Mouse (Mus musculus): ENCODE data around the gene Skap1.
"Not testable (repeated sequence)": the region's sequence is repeated elsewhere in the genome, so short reads cannot be mapped to it uniquely, and the experiment has no call there.

Gene Skap1

DNA sequence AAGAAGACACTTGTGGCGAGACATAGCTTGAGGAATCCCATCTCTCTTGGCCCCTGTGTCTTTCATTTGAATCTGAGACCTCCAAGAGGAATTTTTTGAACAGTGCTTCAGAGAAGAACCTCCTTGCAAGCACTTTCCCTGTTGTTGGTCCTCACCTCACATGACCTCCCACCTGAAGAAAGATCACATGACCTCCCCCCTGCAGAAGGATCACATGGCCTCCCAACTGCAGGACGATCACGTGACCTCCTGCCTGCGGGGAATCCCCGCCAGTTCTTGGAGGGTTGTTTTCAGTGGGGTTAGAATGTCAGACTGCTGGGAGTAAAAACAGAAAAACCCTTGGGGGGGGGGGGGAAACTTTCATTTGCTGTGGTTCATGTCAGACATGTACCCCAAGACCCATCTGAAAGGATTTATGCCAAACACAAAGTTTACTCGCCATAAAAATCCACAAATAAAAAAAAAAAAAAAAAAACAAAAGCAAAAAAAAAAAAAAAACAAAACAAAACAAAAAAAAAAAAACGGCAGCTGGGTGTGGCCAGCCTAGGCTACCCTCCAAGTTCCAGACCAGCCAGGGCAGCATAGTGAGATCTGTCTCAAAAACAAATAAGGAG lies 232.6 kb downstream of the Skap1 start:
- DNase-seq (ENCODE audit: low spot score): no peak

DNA sequence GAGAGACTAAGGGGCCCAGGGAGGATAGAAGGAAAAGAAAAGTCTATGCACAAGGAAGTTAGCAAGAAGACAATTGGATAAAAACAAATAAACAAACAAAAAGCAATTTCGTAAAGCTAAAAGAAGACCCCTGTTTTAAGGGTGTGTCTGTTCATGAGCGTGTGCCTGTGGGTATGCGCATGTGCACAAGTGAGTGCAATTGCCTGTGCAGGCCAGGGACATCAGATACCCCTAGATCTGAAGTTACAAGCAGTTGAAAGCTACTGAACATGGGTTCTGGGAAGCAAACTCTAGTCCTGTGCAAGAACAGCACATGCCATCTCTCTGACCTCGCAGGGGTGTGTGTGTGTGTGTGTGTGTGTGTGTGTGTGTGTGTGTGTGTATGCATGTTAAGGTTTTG lies 233.1 kb downstream of the Skap1 start:
- DNase-seq (ENCODE audit: low spot score): no peak

DNA sequence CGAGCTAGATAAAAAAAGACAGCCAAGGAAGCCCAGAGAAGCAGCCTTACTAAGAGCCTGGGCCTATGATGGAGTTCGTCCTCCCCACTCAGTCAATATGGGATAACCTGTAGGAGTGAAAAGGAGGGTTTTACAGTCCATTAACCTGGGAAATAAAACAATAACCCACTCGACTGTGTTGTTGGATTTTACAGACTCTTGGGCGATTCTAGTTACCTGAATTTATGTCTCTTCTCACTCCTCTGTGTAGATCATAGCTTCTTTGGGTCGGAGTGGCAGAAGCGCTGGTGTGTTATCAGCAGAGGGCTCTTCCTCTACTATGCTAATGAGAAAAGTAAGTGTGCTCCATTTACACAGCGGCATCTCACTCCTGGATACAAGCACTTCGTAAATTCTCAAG lies 239.4 kb downstream of the Skap1 start:
- DNase-seq (ENCODE audit: low spot score): no peak

DNA sequence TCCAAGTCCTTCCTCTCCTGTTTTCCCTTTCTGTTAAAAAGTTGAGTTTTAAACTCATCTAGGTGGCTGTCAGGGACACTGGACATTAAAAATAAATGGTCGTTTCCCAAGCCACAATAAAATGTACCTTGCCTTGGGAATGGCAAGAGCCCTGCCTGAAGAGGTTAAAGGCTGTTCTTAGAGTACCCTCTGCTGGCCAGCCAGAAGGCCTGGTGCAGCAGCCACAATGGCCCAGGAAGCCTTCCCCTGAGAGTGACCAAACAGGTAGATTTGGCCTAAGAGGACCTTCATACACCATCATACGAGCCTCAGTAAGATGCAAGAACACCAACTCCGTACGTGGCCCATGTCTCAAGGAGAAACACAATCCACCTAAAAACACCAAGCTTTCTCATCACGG lies 246.9 kb downstream of the Skap1 start:
- no peak for DNase-seq (ENCODE audit: low spot score)

DNA sequence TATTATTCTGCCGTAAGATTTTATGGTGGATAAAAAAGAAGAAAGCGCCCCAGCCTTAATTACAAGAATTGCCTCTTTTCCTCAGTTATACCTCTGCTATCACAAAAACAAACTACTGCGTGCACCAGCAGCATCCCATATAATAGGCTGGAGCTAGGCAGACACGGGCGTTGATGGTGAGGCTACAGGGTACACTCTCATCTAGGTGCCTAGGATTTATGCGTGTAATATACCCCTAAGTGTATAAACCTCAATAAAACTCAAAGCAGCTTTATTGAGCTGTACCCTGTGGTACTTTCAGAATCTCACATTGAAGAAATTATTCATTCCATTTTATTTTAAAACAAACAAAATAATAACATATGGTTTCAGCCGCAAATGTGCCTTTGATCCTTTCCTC lies 247.3 kb downstream of the Skap1 start:
- no peak for DNase-seq (ENCODE audit: low spot score)

DNA sequence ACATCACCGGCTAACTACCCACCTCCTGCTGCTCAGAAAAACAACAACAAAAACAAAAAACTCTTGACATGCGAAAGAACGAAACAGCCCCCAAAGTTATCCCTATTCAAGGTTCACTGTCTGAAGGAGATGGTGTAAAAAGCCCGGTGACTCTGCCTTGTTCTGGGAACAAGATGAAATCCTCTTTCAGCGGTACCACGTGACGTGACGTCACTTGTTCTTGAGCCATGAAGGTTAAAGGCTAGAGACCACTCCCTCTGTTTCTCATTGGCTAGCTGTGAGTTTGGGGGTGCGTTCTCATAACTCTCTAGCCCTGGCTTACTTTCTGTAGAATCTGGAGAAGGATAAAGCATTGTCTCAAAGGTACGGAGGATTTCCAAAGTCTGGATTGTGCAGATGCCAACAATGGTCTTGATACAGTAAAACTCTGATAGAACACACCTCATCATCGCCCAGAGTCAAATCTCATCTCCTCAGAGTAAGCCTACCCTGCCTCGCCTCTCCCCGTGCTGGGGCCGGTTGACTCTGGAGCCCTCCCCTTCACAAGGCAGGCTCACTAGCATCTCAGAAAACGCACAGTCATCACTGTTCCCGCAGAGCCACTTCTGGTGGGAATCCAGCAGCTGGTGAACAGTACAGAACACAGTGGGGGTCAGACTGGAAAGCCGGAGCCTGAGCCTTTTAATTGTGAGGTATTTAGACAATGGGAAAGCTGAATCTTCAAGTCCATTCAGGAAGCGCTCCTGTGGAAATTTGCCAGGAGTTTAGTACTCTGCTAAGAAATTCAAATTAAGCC lies 249.0 kb downstream of the Skap1 start:
- DNase-seq (ENCODE audit: low spot score): no peak

DNA sequence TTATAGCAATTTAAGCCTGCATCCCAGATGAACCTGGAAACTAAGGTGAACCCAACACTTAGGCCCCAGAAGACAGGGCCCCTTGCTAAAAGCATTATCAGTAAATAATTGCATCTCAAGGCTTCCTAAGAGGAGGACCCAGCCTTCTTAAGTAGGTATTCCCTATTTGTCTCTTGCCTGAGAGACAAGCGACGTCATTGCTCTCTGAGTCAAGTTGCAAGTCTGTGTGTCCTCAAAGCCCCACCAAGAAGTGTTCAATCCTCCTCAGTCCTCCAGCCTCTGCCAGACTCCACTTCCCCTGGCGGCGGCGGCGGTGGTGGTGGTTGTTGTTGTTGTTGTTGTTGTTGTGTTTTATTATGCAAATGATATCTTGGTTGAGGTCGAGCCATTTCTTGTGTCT lies 249.6 kb downstream of the Skap1 start:
- DNase-seq (ENCODE audit: low spot score): no peak

DNA sequence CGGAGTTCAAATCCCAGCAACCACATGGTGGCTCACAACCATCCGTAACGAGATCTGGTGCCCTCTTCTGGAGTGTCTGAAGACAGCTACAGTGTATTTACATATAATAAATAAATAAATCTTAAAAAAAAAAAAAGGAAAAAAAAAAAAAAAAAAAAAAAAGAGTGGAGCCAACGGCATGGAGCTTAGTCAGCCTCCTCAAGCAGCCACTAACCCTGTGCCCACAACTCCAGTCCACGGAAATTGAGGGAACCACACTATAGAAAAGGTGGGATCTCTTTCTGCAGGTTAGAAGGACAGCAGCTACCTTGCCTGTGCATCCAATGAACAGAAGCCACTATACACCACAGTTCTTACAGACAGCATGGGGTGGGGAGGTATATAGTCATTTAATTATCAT lies 250.8 kb downstream of the Skap1 start:
- not testable (repeated sequence) for DNase-seq (ENCODE audit: low spot score)

DNA sequence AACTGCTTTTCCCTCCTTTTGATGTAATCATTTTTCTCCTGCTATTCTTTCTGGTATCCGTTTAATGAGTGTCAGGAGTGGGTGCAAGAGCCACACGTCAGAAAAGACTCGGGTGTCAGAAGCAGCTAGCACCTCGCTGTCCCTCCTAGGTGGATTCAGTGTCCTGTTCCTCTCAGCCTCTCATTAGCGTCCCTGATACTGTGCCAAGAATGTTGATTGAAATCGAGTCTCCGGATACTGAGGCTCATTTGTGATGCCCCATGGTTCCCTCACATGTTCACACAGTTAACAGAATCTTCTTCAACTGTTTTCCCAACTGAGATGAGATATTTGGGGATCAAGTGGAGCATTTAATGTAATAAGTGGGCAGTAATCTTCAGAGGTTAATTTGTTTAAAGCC lies 254.2 kb downstream of the Skap1 start:
- DNase-seq (ENCODE audit: low spot score): no peak

DNA sequence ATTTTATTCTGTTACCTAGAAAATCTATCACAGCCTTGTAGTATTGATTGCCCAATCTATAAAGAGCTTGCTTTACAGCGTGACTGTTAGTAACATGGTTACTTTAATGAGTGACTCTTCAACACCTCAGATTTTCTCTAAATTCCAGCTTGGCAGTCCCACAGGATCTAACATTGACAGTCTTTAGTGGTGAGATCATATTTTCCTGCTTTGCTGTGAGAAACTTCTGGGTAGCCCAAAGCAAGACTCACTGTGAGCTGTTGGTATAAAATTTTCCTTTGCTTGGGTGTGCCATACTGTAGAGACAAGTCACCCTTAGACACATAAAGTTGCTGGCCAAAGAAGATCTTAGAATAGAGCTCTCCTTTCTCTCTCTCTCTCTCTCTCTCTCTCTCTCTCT lies 261.4 kb downstream of the Skap1 start:
- no peak for DNase-seq (ENCODE audit: low spot score)

DNA sequence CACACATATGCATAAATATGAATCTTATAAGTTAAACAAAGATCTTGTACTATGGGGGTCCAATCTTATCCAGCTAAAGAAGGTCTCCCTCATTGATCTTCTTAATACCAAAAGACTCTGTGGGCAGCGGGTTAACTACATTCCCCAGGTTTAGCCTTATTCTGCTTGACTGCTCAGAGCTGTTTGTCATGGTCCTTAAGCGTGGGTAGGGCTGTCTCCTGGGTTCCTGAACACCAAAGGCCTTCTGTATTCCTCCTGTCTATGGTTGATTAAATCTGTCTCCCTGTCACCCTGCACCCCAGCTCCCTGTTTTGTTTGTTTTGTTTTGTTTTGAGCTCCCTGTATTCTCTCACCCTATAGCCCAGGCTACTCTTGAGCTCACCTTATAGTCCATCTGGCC lies 264.2 kb downstream of the Skap1 start:
- no peak for DNase-seq (ENCODE audit: low spot score)

DNA sequence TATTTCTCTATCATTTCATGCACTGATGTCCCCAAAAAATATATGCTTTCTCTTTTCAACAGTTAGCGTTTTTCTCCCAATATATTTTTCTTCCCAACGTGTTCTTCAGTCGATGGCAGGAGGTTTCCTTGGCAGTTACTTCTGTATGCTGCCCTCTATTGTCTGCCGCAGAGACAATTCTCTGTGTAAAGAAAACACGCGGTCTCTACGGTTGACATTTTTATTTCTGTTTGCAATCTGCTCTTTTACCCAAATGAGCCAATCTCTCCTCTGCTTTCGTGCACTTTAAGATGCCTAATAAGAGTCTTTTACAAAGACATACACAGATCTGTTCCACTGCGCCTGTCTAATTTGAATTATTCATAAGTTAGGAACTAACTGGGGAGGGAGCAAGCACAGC lies 265.1 kb downstream of the Skap1 start:
- no peak for DNase-seq (ENCODE audit: low spot score)

DNA sequence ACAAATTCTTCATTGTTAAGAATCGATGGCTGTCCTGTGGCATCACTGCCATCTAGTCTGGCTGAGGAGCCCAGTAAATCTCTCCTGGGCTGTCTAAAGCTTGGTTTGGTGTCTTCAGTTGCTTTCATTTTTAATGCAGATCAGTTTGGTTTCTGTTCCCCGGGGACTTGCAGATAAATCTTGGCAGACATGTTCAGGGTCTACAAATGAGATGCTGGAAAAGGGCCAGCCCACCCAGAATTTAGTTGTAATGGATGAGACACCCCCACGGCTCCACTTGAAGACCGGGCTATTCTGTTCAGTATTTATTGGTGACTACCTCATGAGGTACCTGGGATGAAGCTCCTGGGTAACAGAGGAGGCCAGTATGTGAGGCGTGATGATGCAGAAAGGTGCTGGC lies 265.9 kb downstream of the Skap1 start:
- no peak for DNase-seq (ENCODE audit: low spot score)

DNA sequence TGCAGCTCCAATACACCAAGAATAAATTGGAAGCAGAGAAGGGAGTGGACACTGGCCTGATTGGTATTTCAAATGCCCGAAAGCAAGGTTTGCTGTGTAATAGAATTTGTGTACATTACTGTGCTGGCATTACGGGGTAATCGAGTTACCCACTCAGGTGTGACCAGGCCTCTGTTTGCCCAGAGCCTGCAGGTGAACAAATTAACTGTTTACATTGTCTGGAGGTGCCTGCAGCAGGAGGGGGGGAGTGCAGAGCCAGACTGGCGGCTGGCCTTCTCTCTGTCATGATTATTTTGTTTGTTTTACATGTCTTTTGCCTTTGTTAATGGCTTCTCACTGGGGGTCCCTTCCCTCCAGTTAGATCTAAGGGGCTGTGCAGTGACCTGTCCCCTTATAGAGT lies 268.3 kb downstream of the Skap1 start:
- no peak for DNase-seq (ENCODE audit: low spot score)

DNA sequence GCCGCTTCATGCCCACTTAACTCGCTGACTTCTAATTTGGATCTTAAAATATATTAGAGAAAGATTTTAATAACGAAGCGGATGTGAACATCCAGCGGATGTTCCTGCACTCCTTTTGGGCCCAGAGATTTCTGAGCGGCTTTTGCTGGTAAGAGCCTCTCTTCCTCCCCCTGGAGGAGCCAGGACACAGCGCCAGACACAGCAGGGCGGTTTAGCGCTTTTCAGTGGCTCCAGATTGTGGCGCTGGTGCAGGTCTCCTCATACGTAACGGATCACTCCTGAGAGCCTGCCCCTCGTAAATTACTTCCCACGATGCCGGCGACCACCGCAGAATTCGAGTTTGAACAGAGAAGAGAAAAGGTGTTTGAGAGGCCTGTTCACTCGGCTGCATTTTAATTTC lies 271.5 kb downstream of the Skap1 start:
- peak; percentile 66 for DNase-seq (ENCODE audit: low spot score)

DNA sequence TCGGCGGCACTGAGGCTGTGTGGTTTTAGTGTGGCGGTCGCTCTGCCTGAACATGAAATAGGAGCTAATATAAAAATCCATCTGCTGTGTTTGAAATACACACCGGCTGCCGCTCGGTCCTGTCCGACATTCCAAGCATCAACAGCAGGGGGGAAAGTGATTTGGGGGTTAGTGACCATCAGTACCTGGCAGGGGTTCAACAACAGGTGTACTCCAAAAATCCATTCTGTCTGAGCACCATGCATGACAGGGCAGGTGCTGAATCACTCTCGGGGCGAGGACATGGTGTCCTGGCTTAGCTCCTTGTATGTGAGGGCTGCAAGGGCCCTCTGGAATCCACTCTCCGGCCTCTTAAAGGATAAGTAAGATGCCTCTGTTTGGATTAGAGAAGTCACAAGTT lies 272.0 kb downstream of the Skap1 start:
- no peak for DNase-seq (ENCODE audit: low spot score)

DNA sequence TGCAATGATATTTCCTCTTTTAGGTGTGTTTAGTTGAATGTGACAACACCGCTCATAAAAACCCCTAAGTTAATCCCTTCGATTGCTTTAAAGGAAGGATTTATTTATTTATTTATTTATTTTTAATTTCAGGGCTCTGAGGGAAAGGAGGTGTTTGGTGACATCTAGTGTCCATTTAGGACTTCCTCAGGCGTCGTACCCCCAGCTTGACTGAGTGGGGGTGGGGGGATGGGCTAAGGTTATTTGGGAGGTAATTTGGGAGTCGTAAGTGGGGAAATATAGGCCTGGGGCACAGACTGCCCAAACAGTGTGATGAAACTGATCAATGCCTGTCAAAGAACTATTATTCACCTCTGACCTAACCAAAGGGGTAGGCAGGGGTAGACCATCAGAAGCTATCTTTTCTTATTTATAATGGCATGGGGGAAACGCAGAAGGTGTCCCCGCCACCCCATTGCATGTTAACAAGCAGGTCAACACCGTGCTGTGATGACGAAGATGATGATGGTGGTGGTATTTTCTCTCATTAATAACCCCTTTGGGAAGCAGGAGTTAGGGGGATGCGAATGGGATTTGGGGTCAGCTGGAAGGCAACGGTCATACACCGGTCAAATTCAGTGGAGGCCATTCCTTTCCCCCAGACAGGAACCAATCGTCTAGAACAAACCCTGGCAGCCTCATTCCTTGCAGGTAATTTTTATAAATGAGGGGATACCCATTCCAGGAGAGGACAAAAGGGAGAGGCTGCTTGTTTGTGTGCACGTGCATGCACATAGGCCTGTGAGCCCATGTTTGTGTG lies 273.5 kb downstream of the Skap1 start:
- no peak for DNase-seq (ENCODE audit: low spot score)

DNA sequence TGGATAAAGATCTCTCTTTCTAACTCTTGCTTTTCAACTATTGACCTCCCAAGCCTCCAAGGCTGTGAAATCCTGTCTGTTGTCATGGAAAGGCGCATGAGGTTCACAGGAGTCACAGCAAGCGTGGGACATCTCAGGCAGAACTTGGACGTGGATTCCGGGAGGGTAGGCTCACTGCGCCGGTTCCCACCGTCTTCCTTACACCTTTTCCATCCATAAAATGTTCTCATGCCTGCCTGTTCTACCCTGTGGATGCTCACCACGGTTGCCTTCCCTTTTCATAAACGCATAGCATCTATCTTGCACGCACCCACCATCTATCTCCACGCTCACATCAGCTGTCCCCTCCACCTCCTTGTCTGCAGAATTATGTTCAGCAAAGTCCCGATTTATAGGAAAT lies 276.4 kb downstream of the Skap1 start:
- no peak for DNase-seq (ENCODE audit: low spot score)

DNA sequence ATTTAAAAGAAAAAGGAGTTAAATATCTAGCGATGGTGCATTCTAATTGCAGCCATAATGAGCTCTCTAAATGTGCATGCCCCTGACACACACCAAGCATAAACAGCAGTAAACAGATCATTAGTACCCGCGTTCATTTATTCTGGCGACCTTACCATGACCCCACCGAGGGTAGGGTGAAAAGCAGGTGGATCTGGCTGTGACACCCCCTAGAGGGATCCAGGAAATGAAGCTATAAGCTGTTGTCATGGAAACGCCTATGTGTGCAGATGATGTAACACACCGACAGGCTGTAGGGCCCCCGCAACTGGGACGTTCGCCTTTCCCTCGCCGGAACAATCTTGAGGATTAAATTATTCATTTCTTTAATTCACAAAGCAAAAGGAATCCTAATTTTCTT lies 277.6 kb downstream of the Skap1 start:
- no peak for DNase-seq (ENCODE audit: low spot score)

DNA sequence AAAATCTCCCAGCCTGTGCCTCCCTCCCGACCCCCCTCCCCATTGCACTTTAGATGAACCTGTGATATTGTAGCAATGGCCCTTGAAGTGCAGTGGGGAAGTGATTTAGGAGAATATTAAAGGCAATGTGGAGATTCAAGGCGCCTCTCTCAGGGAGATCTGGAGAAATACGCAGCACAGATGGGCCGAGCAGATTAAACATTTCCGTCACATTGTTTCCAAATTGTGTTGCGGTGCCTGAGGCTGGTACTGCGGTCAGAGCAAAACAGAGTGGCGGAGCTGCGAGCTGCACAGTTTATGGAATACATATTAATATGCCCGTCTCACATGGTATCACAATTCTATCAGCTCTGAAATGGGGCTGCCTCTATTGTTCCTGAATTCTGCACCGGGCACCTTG lies 278.6 kb downstream of the Skap1 start:
- no peak for DNase-seq (ENCODE audit: low spot score)

DNA sequence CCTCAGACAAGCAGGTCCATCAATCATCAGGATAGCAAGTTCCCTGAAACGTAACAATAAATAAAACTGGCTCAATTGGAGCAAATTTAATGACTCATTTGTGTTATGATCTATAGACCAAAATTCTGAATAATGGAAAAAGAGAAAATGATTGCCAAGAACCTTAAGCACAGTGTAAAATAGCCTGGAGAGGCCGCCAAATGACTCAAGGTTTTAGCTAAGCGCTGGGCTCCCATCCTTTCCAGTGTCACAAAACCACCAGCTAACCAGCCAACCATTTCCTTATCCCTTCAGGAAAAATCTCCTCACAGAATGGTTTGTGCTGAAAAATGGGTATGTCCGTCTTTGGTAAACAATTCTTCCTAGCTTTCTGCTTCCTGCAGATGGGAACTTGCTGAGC lies 279.5 kb downstream of the Skap1 start:
- no peak for DNase-seq (ENCODE audit: low spot score)

DNA sequence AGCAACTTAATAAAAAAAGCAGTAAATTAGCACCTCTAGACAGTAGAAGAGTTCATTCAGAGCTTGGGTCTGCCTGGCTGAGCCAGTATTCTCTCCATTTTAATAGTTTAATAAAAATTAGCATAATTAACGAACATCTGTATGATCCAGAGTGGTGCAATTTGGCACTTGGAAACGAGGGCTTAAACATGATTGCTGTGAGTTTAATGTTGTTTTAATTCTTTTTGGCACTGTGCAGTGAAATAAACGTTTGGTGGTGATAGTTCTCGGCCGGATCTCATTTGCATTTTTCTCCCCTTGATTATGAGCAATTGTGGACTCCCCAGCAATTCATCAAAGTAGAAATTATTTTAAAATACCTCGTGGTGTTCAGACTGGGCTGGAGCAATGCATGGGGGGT lies 282.3 kb downstream of the Skap1 start:
- DNase-seq (ENCODE audit: low spot score): no peak

DNA sequence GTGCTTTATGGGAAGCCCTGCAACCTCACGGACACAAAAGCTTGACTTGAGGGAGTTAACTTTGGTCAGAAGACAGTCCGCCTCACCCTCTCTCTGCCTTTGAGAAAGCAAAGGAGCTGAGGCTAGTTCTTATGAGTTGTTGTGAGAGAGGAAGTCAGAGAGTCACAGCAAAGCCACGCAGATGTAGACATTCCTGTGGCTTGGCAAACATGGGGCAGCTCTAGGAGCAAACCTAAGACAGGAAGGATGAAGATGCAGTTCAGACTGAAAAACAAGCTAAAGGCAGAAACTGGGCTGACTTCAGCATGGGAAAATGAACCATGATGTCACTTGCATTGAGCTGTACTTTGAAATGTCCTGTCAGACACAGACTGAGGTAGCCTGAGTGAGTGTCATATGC lies 283.2 kb downstream of the Skap1 start:
- no peak for DNase-seq (ENCODE audit: low spot score)

All from testis, postnatal 10 days (tissue).